21 mouse cellular contexts compared by ENCODE assay signal in genomic region chr12:33577877-33578428, GRCm38 (mm10).
DNase-seq lines count a peak whose midpoint lies in the region; ATAC-seq and TF ChIP-seq lines count a peak whose summit lies in the region.
"Had no signal": no experiment of that assay in that cellular context is flagged by ENCODE, and none has a peak within 500 bp of the region (broad histone marks: within the 10 kb centered on the region; RNA-seq: fewer than 3 reads in every experiment).

No protein-coding gene starts in this region.

- no peak overlapping the region for H3K4me3 ChIP-seq in forebrain, embryonic 14.5 days (ENCODE audit: low read depth, low read length)
- H3K4me3 ChIP-seq in forebrain, embryonic 11.5 days (ENCODE audit: low read depth, low read length) = no peak overlapping the region
- no peak overlapping the region for H3K4me3 ChIP-seq in midbrain, embryonic 11.5 days (ENCODE audit: low read depth, low read length)
- H3K4me3 ChIP-seq in midbrain, embryonic 15.5 days = no peak overlapping the region
- no peak overlapping the region for H3K4me3 ChIP-seq in kidney, adult 2 months (ENCODE audit: insufficient read depth, low read depth, low read length)
- H3K4me3 ChIP-seq: embryonic facial prominence, embryonic 13.5 days; heart, embryonic 15.5 days; hindbrain, embryonic 10.5 days; midbrain, embryonic 12.5 days; neural tube, embryonic 15.5 days had no signal

- ATAC-seq in forebrain, embryonic 14.5 days = peak; percentile 32; the same call in 1 of the 2 replicates
- ATAC-seq in forebrain, embryonic 11.5 days (replicated peaks; ENCODE audit: low FRiP score) = no peak
- no peak for ATAC-seq in midbrain, embryonic 11.5 days (ENCODE audit: low FRiP score)
- ATAC-seq in midbrain, embryonic 15.5 days (replicated peaks) = no peak
- ATAC-seq in megakaryocyte, adult 5-6 weeks (ENCODE audit: poor library complexity, severe bottlenecking) = no peak
- ATAC-seq: liver, postnatal 0 days had no signal

- H3K4me1 ChIP-seq in forebrain, embryonic 14.5 days (ENCODE audit: control insufficient read depth, insufficient read depth, low read length) = no peaks in the 10 kb centered on the region
- no peaks in the 10 kb centered on the region for H3K4me1 ChIP-seq in forebrain, embryonic 11.5 days (replicated peaks; ENCODE audit: control insufficient read depth, insufficient read depth, low read length)
- H3K4me1 ChIP-seq in midbrain, embryonic 11.5 days (ENCODE audit: control insufficient read depth, insufficient read depth, low read length) = no peaks in the 10 kb centered on the region
- H3K4me1 ChIP-seq in midbrain, embryonic 15.5 days = no peaks in the 10 kb centered on the region
- no peaks in the 10 kb centered on the region for H3K4me1 ChIP-seq in kidney, adult 2 months (ENCODE audit: control insufficient read depth, insufficient read depth, low read length)
- H3K4me1 ChIP-seq: embryonic facial prominence, embryonic 13.5 days; heart, embryonic 15.5 days; hindbrain, embryonic 10.5 days; midbrain, embryonic 12.5 days; neural tube, embryonic 15.5 days had no signal

- WGBS in forebrain, embryonic 14.5 days = 75% methylated on average over 6 of the region's 6 CpGs
- WGBS in forebrain, embryonic 11.5 days = 84% methylated on average over 6 of the region's 6 CpGs
- WGBS in midbrain, embryonic 11.5 days = 82% methylated on average over 6 of the region's 6 CpGs
- 80% methylated on average over 6 of the region's 6 CpGs for WGBS in midbrain, embryonic 15.5 days
- 70% methylated on average over 6 of the region's 6 CpGs for WGBS in kidney, adult 2 months

- H3K27ac ChIP-seq in forebrain, embryonic 14.5 days (ENCODE audit: low read depth, low read length) = no peak overlapping the region
- H3K27ac ChIP-seq in forebrain, embryonic 11.5 days (ENCODE audit: low read depth, low read length) = no peak overlapping the region
- H3K27ac ChIP-seq in midbrain, embryonic 11.5 days (ENCODE audit: low read depth, low read length) = no peak overlapping the region
- no peak overlapping the region for H3K27ac ChIP-seq in midbrain, embryonic 15.5 days
- no peak overlapping the region for H3K27ac ChIP-seq in kidney, adult 2 months (ENCODE audit: insufficient read depth, low read depth, low read length)
- H3K27ac ChIP-seq: embryonic facial prominence, embryonic 13.5 days; heart, embryonic 15.5 days; hindbrain, embryonic 10.5 days; midbrain, embryonic 12.5 days; neural tube, embryonic 15.5 days; stomach, postnatal 0 days had no signal

- H3K9ac ChIP-seq in forebrain, embryonic 14.5 days (ENCODE audit: low read length) = no peak overlapping the region
- H3K9ac ChIP-seq in forebrain, embryonic 11.5 days (ENCODE audit: low read length) = no peak overlapping the region
- no peak overlapping the region for H3K9ac ChIP-seq in midbrain, embryonic 11.5 days (ENCODE audit: low read length)
- no peak overlapping the region for H3K9ac ChIP-seq in midbrain, embryonic 15.5 days
- H3K9ac ChIP-seq: embryonic facial prominence, embryonic 13.5 days; heart, embryonic 15.5 days; liver, postnatal 0 days; midbrain, embryonic 12.5 days; neural tube, embryonic 15.5 days had no signal

- H3K9me3 ChIP-seq in forebrain, embryonic 14.5 days (replicated peaks; ENCODE audit: control insufficient read depth, low read length) = no peaks in the 10 kb centered on the region
- no peaks in the 10 kb centered on the region for H3K9me3 ChIP-seq in forebrain, embryonic 11.5 days (ENCODE audit: control insufficient read depth, low read length)
- H3K9me3 ChIP-seq in midbrain, embryonic 11.5 days (ENCODE audit: control insufficient read depth, low read length) = no peaks in the 10 kb centered on the region
- no peaks in the 10 kb centered on the region for H3K9me3 ChIP-seq in midbrain, embryonic 15.5 days
- H3K9me3 ChIP-seq: embryonic facial prominence, embryonic 13.5 days; heart, embryonic 15.5 days; hindbrain, embryonic 10.5 days; midbrain, embryonic 12.5 days; neural tube, embryonic 15.5 days had no signal

- TF ChIP-seq POLR2A in kidney, adult 2 months (IDR thresholded peaks at IDR 0.05; ENCODE audit: low read depth, low read length) = no peak

- no peaks in the 10 kb centered on the region for H3K27me3 ChIP-seq in forebrain, embryonic 14.5 days (replicated peaks; ENCODE audit: control insufficient read depth, insufficient read depth, low read length)
- H3K27me3 ChIP-seq in forebrain, embryonic 11.5 days (ENCODE audit: control insufficient read depth, insufficient read depth, low read length) = no peaks in the 10 kb centered on the region
- no peaks in the 10 kb centered on the region for H3K27me3 ChIP-seq in midbrain, embryonic 11.5 days (ENCODE audit: control insufficient read depth, insufficient read depth, low read length)
- H3K27me3 ChIP-seq in midbrain, embryonic 15.5 days (replicated peaks) = no peaks in the 10 kb centered on the region
- H3K27me3 ChIP-seq in kidney, adult 2 months (replicated peaks; ENCODE audit: control insufficient read depth, insufficient read depth, low read length) = no peaks in the 10 kb centered on the region
- H3K27me3 ChIP-seq: embryonic facial prominence, embryonic 13.5 days; heart, embryonic 15.5 days; midbrain, embryonic 12.5 days; neural tube, embryonic 15.5 days had no signal

- TF ChIP-seq CTCF in kidney, adult 2 months (conservative IDR thresholded peaks at IDR 0.05; ENCODE audit: insufficient read depth, insufficient read length, low read depth, low read length) = no peak

- DNase-seq in forebrain, embryonic 14.5 days (ENCODE audit: low spot score) = peak; percentile 33
- DNase-seq in forebrain, embryonic 11.5 days (ENCODE audit: low spot score) = no peak
- peak; percentile 68 for DNase-seq in midbrain, embryonic 11.5 days (ENCODE audit: low spot score, missing footprints)
- DNase-seq in layer of hippocampus, adult 8-10 months (ENCODE audit: low spot score in 2 of 2) = peak; percentile 38 to 43
- no peak for DNase-seq in lung, postnatal 4 days
- no peak for DNase-seq in kidney, adult 2 months
- DNase-seq: adrenal gland, adult 8-10 months; B cell, adult 2 months; cerebellum, adult 2 months; kidney, adult 8-10 months; liver; liver, postnatal 0 days; right cerebral cortex, postnatal 25 days had no signal

- no peaks in the 10 kb centered on the region for H3K36me3 ChIP-seq in forebrain, embryonic 14.5 days (ENCODE audit: control insufficient read depth, insufficient read depth, low read length)
- H3K36me3 ChIP-seq in forebrain, embryonic 11.5 days (ENCODE audit: control insufficient read depth, insufficient read depth, low read length) = no peaks in the 10 kb centered on the region
- no peaks in the 10 kb centered on the region for H3K36me3 ChIP-seq in midbrain, embryonic 11.5 days (ENCODE audit: control insufficient read depth, insufficient read depth, low read length)
- H3K36me3 ChIP-seq in midbrain, embryonic 15.5 days (replicated peaks) = no peaks in the 10 kb centered on the region
- H3K36me3 ChIP-seq in kidney, adult 2 months (ENCODE audit: control insufficient read depth, insufficient read depth, low read length) = no peaks in the 10 kb centered on the region
- H3K36me3 ChIP-seq: embryonic facial prominence, embryonic 13.5 days; heart, embryonic 15.5 days; hindbrain, embryonic 10.5 days; midbrain, embryonic 12.5 days; neural tube, embryonic 15.5 days had no signal

- H3K4me2 ChIP-seq in forebrain, embryonic 14.5 days (ENCODE audit: low read length) = no peak overlapping the region
- no peak overlapping the region for H3K4me2 ChIP-seq in forebrain, embryonic 11.5 days (ENCODE audit: low read depth, low read length, severe bottlenecking)
- H3K4me2 ChIP-seq in midbrain, embryonic 11.5 days = no peak overlapping the region
- no peak overlapping the region for H3K4me2 ChIP-seq in midbrain, embryonic 15.5 days
- H3K4me2 ChIP-seq: embryonic facial prominence, embryonic 13.5 days; heart, embryonic 15.5 days; midbrain, embryonic 12.5 days; neural tube, embryonic 15.5 days had no signal

Comparison
In these comparisons a context has a peak if more than half of its experiments do, and no peak if none do; other contexts are left out.
1. DNase-seq: peak in forebrain, embryonic 14.5 days (single experiment), midbrain, embryonic 11.5 days (single experiment) and layer of hippocampus, adult 8-10 months (2 of 2); none in forebrain, embryonic 11.5 days (single experiment), lung, postnatal 4 days (0 of 2) and kidney, adult 2 months (single experiment).